Mouse (Mus musculus) embryonic facial prominence, embryonic 11.5 days (tissue): Measurements from ENCODE around the gene Zfp148. TPM values are rescaled to one million over a fixed set of nuclear protein-coding genes. Genes with fewer than 3 reads are reported as not detected.

Experiments used
- ATAC-seq: fragments of 200-750 bp; cut with Nextera tagmentation; replicated peaks from 2 replicates; pipeline ENCODE4 v1.8.0; 2017; ENCODE audit warnings: low read depth; ENCODE audit not compliant: insufficient number of reproducible peaks, low FRiP score, low TSS enrichment
- DNase-seq: peaks from one replicate; pipeline ENCODE4 v3.0.0-alpha.2; 2015; ENCODE audit warnings: low spot score
- H3K27ac ChIP-seq: fragments of 300-500 bp; sonication (generic); replicated peaks from 2 replicates; pipeline ENCODE4 v1.5.1; 2014; ENCODE audit warnings: mild to moderate bottlenecking, low read depth, low read length, control low read depth
- H3K27me3 ChIP-seq: fragments of 300-500 bp; sonication (generic); 2 replicates; pipeline ENCODE4 v1.6.1; 2014; ENCODE audit warnings: mild to moderate bottlenecking, low read length, moderate library complexity, mixed read lengths; ENCODE audit not compliant: control insufficient read depth, insufficient read depth
- H3K36me3 ChIP-seq: fragments of 300-500 bp; sonication (generic); replicated peaks from 2 replicates; pipeline ENCODE4 v1.6.1; 2014; ENCODE audit warnings: low read depth, mild to moderate bottlenecking, low read length, moderate library complexity, mixed read lengths; ENCODE audit not compliant: control insufficient read depth, insufficient read depth
- H3K4me1 ChIP-seq: fragments of 300-500 bp; sonication (generic); 2 replicates; pipeline ENCODE4 v1.6.1; 2014; ENCODE audit warnings: low read length, mixed read lengths; ENCODE audit not compliant: control insufficient read depth, insufficient read depth
- H3K4me2 ChIP-seq: fragments of 300-500 bp; sonication (generic); 2 replicates; pipeline ENCODE4 v1.6.1; 2014; ENCODE audit warnings: low read depth, mild to moderate bottlenecking, control low read depth, low read length, moderate library complexity
- H3K4me3 ChIP-seq: fragments of 300-500 bp; sonication (generic); 2 replicates; pipeline ENCODE4 v1.5.1; 2014; ENCODE audit warnings: low read depth, low read length, control low read depth
- H3K9ac ChIP-seq: fragments of 300-500 bp; sonication (generic); replicated peaks from 2 replicates; pipeline ENCODE4 v1.6.1; 2014; ENCODE audit warnings: mild to moderate bottlenecking, control low read depth, low read length
- H3K9me3 ChIP-seq: fragments of 300-500 bp; sonication (generic); replicated peaks from 2 replicates; pipeline ENCODE4 v1.6.1; 2016; ENCODE audit warnings: mild to moderate bottlenecking, low read length, inconsistent platforms, mixed read lengths; ENCODE audit not compliant: control insufficient read depth
- WGBS: fragments of 180-500 bp; shearing (Covaris S2); extraction: QIAGEN DNeasy Blood & Tissue Kit; methylation state at CpG from one replicate; pipeline ENCODE4 v1.1.7; 2014; 5-methylcytosine and 5-hydroxymethylcytosine counted together
- polyA plus RNA-seq: library from polyadenylated mRNA; unstranded; fragments of >200 nt; fragmentation: Nextera tagmentation; extraction: Ambion mirVana; gene quantifications from 2 replicates; pipeline ENCODE4 v1.2.1, GENCODE M21; 2014

Gene Zfp148
- polyA plus RNA-seq, 1 experiment from 2014 or later = 52.9 TPM

DNA sequence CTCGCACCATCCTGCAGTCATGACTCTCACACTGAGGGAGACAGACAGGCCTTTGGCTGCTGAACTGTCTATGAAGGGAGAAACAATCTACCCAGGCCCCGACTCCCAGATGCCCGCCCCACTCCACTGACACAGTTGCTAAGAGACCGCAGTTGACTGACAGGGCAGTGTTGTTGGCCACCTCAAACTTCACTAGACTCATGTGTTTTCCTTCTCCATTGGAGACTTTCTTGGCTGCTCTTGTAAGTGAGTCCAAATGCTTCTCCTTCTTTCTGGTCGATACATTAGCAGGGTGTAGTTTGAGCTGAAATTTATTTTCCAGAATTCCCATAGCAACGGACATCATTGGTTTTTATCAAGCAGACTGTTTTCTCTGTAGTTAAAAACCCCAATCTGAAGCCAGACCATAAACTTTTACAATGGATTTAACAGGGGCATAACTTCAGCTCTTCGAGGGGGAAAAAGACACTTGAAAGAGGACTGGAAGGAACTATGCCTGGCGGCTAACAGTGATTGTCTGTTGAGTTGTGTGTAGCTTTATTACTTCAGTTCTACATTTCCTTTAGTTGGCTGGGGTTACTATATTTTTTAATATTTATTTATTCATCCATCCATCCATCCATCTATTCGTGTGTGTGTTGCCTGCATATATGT, 173.2 kb downstream of the Zfp148 start:
- no peak overlapping the region for H3K4me2 ChIP-seq
- H3K27ac ChIP-seq = no peak overlapping the region

More for the DNA sequence above, 173.2 kb downstream of the Zfp148 start:
- 77% methylated on average over 9 of the region's 9 CpGs for WGBS
- no peak for DNase-seq
- no peaks in the 10 kb centered on the region for H3K27me3 ChIP-seq
- no peak overlapping the region for H3K4me3 ChIP-seq
- no peaks in the 10 kb centered on the region for H3K4me1 ChIP-seq
- no peaks in the 10 kb centered on the region for H3K36me3 ChIP-seq
- ATAC-seq = no peak
- no peak overlapping the region for H3K9ac ChIP-seq
- H3K9me3 ChIP-seq = no peaks in the 10 kb centered on the region

Other genes starting within 250 kb of the Zfp148 start
- gene Osbpl11, start 195.8 kb upstream of the Zfp148 start, polyA plus RNA-seq = 22.6 and 23.8 TPM in 2 replicates
- 86.5 and 88.7 TPM in 2 replicates for gene Snx4, start 129.4 kb upstream of the Zfp148 start, polyA plus RNA-seq
- gene Slc12a8, start 136.5 kb downstream of the Zfp148 start, polyA plus RNA-seq = 0.35 and 0.61 TPM in 2 replicates